Mouse (Mus musculus) ovary, postnatal 10 days (tissue): ENCODE results near the gene Nat8f6.
"Not testable (repeated sequence)": the region's sequence is repeated elsewhere in the genome, so short reads cannot be mapped to it uniquely, and the experiment has no call there.

Experiments used
- DNase-seq: peaks from one replicate; pipeline ENCODE4 v3.0.0; 2022; ENCODE audit warnings: low spot score

The Nat8f6 gene

DNA sequence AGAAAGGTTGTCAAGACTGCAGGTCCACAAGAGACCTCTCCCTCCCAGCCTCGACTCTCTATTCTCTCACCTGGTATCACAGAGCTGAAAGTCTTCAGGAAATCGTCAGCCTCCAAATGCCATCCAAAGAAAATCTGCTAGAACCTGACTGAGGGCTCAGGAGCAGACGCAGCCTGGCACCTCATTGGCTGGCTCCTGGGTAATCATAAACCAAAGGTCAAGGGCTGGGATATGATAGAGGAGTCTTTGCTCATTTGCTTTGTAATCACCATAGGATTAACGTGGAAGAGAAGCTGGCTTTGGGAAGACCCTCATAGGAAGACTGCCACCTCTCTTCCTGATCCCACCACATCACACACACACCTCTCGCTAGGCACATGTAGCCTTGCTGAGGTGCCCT, at the start of gene Nat8f6, which contains the start of gene Nat8f5:
Gene Nat8f6, minus strand, starts transcription at position 118 of the 400 bp plus-strand sequence.
Gene Nat8f5, minus strand, starts transcription at position 136 of the 400 bp plus-strand sequence.
- no peak for DNase-seq

DNA sequence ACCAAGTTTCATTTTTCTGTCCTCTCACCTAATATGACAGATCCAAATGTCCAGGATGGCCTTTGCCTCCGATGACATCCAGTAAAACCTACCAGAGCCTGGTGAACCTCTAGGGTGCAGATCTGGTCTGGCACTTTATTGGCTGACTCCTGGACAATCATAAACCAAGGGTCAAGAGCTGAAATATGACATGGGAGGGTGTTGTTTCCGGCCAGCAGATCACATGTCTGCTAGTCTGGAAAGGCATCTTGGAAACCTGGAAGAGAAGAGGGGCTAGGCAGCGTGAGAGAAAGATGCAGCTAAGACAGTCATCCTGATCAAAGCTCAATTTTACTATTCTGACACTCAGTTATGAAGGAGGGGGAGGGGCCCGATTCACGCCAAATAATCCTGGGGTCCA, 48.3 kb upstream of the Nat8f6 start, which contains the start of gene Nat8f2:
Gene Nat8f2, minus strand, starts transcription at position 153 of the 400 bp plus-strand sequence.
- not testable (repeated sequence) for DNase-seq

- DNase-seq: no peak
Measured at GRCm38 (mm10) chr6:85867726-85868690, 47.3 kb upstream of the Nat8f6 start.

DNA sequence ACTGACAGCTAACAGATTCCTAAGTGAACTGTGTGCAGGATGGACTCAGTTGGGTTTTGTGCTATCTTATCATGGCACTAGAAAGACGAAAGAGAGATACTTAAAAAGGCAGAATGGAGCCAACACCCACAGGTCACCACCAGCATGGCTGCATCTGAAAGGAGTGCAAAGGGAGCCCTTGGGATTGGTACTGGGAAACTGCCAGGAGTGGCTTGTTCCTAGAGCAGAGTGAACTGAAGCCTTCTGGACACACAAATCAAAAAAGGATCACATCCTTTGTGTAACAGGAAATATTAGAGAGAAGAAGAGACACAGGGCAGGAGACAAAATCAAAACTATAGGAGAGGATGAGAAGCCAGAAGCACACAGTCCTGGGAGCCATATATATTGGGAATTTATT, 46.2 kb upstream of the Nat8f6 start:
- DNase-seq: not testable (repeated sequence)

DNA sequence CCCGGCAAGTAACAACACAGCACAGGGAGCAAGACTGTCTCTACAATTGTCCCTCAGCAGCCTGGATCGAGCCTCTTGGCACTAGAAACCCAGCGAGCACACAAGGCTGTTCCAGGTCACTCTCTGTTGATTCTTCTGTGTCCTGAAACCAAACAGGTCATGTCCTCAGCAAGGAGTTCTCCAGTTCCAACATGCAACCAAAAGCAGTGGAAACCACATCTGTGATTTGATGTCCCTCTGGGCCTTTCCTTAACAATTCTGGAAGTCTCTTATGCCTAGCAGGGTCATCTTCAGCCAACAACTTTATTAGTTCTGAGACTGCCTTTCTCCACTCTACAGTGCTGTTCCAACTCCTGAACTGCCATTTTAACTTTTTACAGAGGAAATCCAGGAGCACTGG, 45.4 kb upstream of the Nat8f6 start:
- not testable (repeated sequence) for DNase-seq

GRCm38 (mm10) chr6:85864900-85865639, 44.3 kb upstream of the Nat8f6 start:
- not testable (repeated sequence) for DNase-seq

GRCm38 (mm10) chr6:85863840-85864239, 43.1 kb upstream of the Nat8f6 start:
- no peak for DNase-seq

- no peak for DNase-seq
Measured at GRCm38 (mm10) chr6:85863136-85863535, 42.4 kb upstream of the Nat8f6 start.

DNA sequence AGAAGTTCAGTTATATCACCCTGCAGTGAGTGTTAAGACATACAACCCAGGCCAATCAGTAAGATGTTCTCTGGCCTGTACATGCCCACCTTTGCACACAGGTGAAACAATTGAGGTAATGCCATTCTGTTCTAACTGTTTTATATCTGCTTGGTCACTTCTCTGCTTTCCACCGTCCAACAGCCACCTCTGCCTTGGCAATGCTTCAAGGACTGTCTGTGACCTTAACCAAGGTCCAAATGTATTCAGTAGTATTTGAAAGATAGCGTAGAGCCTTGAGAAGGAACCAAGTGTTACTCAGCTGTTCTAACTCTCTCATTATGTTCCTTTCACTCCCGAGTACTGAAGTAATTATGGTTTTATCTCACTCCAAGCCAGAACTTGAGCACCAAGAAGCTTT, 41.8 kb upstream of the Nat8f6 start:
- no peak for DNase-seq

DNA sequence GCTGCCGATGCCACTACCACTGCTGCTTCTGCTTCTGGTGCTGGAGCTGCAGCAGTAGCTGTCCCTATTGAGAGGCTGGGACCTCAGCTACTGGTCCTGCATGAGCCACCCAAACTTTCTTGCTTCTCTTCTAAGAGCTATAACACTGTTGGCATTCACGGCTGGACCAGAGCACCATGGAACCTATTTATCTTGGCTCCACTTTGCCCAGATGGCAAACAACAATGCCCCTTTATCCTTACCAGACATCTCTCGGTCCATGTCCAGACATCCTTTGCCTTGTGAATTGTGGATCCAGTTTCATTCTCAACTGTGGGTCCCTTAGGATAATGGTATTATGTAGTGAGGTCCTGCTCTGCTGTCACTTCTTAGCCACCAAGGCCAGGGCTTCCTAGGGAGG, 40.5 kb upstream of the Nat8f6 start:
- DNase-seq: no peak

DNA sequence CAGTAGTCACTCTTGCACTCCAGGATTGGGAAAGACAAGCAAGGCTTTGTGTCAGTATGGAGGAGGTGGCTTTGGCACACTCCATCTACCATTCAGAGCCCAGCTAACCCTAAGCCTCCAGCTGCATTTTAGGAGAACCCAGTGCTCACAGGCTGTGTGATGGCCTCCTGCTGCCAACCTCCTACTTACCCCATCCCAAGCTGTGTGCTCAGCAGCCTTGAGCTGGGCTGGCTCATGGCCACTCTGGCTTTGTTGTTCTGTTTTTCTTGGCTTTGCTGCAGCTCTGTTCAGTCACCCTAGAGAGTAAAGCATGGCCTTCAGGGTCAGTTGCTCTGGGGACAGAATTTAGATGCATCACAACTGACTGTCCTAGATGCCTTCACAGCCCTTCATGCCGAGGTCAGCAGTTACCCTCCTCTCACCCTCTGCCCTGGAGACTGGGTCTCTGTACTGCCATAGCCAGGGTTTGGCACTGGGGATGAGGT, 35.5 kb upstream of the Nat8f6 start:
- no peak for DNase-seq

GRCm38 (mm10) chr6:85853481-85853880, 32.7 kb upstream of the Nat8f6 start:
- no peak for DNase-seq

DNA sequence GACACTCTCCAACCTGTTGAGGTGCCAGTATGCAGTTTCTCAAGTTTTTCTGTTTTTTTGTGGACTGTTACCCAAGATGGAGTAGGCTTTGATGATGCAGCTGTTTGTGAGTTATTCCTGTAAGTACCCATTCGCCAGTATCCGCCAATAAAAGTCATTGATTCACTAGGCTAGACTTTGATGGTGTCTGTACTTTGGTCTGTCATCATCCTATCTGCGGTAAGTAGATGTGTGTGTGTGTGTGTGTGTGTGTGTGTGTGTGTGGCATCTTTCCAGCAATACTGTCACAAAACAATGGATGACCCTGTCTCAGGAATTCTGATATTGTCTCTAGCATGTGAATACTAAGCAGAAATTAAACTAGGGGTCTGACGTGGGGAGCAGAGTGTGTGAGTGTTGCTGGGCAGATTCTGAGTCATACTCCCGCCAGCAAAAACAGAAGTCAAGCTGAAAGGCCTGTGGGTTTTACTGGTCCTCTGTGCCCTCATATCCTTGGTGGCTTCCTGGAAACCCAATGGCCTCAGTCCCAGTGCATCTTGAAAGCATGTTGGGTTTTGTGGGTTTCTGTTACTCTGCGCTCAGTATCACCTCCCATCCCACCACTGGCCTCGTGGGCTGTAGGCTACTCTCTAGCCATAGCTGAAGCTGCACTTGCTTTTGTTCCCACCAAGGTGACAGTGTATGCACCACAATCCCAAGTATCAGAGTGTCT, 30.5 kb upstream of the Nat8f6 start:
- no peak for DNase-seq

GRCm38 (mm10) chr6:85849240-85849639, 28.5 kb upstream of the Nat8f6 start:
- DNase-seq: no peak

- DNase-seq: no peak
Measured at GRCm38 (mm10) chr6:85848140-85848539, 27.4 kb upstream of the Nat8f6 start.

DNA sequence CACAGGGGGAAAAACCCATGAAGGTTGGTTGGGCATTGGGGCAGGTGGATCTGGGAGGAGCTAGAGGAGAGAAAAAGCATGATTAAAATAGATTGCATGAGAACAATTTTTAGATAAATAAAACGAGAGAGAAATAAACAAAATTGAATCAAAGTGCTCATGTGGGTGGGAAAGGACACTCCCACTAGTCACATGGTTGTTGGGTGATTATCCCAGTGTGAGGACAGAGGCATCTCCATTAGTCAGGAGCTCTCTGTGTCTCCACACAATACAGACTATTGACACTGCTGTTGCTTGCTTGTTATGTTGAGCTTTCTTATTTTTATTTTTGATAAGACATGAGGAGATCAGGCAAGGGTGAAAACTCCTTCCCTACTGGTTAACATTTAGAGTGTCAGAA, 26.2 kb upstream of the Nat8f6 start:
- no peak for DNase-seq

GRCm38 (mm10) chr6:85843677-85844458, 23.1 kb upstream of the Nat8f6 start:
- DNase-seq: not testable (repeated sequence)

DNA sequence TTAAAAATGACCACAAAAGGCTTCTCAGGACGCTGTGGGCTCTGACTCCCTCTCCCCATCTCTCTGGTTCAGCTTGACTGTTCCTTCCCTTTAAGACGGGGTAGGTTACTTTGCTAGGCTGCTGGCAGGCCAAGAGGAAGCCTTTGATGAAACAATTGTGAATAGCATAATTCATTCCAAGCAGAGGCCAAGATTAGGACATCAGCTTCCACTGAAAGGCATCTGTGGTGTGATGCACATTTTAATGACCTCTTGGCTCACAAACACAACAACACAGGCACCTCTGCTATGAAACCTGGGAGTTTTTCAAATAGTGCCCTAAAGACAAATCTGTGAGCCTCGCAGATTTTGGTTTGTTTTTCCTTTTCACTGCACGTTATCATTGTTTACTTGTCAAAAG, 19.2 kb upstream of the Nat8f6 start:
- DNase-seq: no peak

GRCm38 (mm10) chr6:85838674-85839073, 17.9 kb upstream of the Nat8f6 start:
- DNase-seq: no peak

DNA sequence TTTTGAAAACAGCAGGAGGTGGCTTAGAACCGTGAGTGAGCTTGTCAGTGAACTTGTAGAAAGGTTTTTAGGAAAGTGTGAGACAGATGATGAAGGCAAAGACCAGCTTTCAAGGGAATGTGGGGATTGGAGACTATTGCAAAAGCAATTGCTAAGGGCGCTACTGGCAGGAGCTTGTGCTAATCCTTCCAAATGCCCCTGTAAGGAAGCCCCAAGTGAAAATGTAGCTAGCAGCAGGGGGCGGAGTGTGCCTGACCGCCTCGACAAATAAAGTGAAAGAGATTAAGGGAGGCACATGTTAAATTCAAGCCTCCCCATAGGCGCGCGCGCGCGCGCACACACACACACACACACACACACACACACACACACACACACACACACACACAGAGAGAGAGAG, 16.6 kb upstream of the Nat8f6 start:
- not testable (repeated sequence) for DNase-seq

- DNase-seq: not testable (repeated sequence)
Measured at GRCm38 (mm10) chr6:85836827-85837226, 16.1 kb upstream of the Nat8f6 start.
